Mouse (Mus musculus) liver, postnatal 0 days (tissue): ENCODE measurements at regions not wholly inside any gene's neighbourhood (a gene's known extent, or its start where the extent isn't known, plus 50 kb on each side); places are given as distances from the start of the nearest gene placed in this dataset.

ENCODE experiments used
- CTCF ChIP-seq: sonication (generic); IDR thresholded peaks from 2 replicates; pipeline ENCODE4 v1.5.1; 2016; ENCODE audit warnings: antibody characterized with exemption, low read depth
- EP300 ChIP-seq: IDR thresholded peaks from 2 replicates; pipeline ENCODE4 v1.6.1; 2016; ENCODE audit warnings: antibody characterized with exemption, low read depth, mild to moderate bottlenecking

GRCm38 (mm10) chr5:4323387-4323704 is 131.2 kb downstream of the Mterf1b start:
- TF ChIP-seq CTCF (no peak), EP300 (no peak)
